Mouse (Mus musculus): Measurements from ENCODE around the gene Fez1. TPM values are rescaled to one million over a fixed set of nuclear protein-coding genes. Genes with fewer than 3 reads are reported as not detected.

The Fez1 gene
- total RNA-seq, 1 experiment, result 5.0 TPM

- in situ Hi-C loops (cut with MboI; ENCODE audit: low sequenced_read_pairs in 2 of 2, unreplicated experiment in 2 of 2), result no loop called here
Measured at GRCm38 (mm10) chr9:36833914-36834313, 12.2 kb downstream of the Fez1 start.

GRCm38 (mm10) chr9:36846346-36846745 lies 24.7 kb downstream of the Fez1 start:
- H3K9me3 ChIP-seq (ENCODE audit: control insufficient read depth, insufficient read depth, low read depth, low read length), result no peaks in the 10 kb centered on the region
- no peak overlapping the region for H3K27ac ChIP-seq (ENCODE audit: insufficient read depth, low read depth, low read length, poor library complexity, severe bottlenecking)
- no peak for DNase-seq (ENCODE audit: low read depth, low spot score)
- no peaks in the 10 kb centered on the region for H3K36me3 ChIP-seq (ENCODE audit: control insufficient read depth, insufficient read depth, low read length, poor library complexity, severe bottlenecking)
- in situ Hi-C loops (cut with MboI; ENCODE audit: low sequenced_read_pairs in 2 of 2, unreplicated experiment in 2 of 2), result no loop called here
- H3K9ac ChIP-seq (ENCODE audit: insufficient read depth, low read depth, low read length, poor library complexity, severe bottlenecking), result no peak overlapping the region
- no peaks in the 10 kb centered on the region for H3K4me1 ChIP-seq (ENCODE audit: control insufficient read depth in 2 of 2, insufficient read depth in 2 of 2, low read length in 2 of 2, poor library complexity in 1 of 2)
- H3K4me3 ChIP-seq (ENCODE audit: insufficient read depth in 1 of 2, low read depth in 1 of 2, low read length in 2 of 2, poor library complexity in 1 of 2, severe bottlenecking in 1 of 2), result no peak overlapping the region
- TF ChIP-seq ZC3H11A (IDR thresholded peaks at IDR 0.05; ENCODE audit: borderline replicate concordance, low read depth, low read length) (no peak), CHD2 (IDR thresholded peaks at IDR 0.05; ENCODE audit: low read depth, low read length) (no peak), MAFK (IDR thresholded peaks at IDR 0.05; ENCODE audit: insufficient read depth, low read depth, low read length) (no peak), ZNF384 (IDR thresholded peaks at IDR 0.05; ENCODE audit: low read depth, low read length) (no peak), HCFC1 (IDR thresholded peaks at IDR 0.05; ENCODE audit: borderline replicate concordance, insufficient read depth, low read length) (no peak)

More at GRCm38 (mm10) chr9:36833914-36834313, 12.2 kb downstream of the Fez1 start:
- Histone ChIP-seq H3K36me3 (ENCODE audit: control insufficient read depth, insufficient read depth, low read length, poor library complexity, severe bottlenecking) (no peaks in the 10 kb centered on the region), H3K9me3 (ENCODE audit: control insufficient read depth, insufficient read depth, low read depth, low read length) (no peaks in the 10 kb centered on the region), H3K9ac (ENCODE audit: insufficient read depth, low read depth, low read length, poor library complexity, severe bottlenecking) (no peak overlapping the region), H3K4me1 (ENCODE audit: control insufficient read depth in 2 of 2, insufficient read depth in 2 of 2, low read length in 2 of 2, poor library complexity in 1 of 2) (peaks cover 0 to 5% of the 10 kb centered on the region in 2 experiments; a peak in 2 of 4 replicates), H3K27ac (ENCODE audit: insufficient read depth, low read depth, low read length, poor library complexity, severe bottlenecking) (no peak overlapping the region), H3K4me3 (ENCODE audit: insufficient read depth in 1 of 2, low read depth in 1 of 2, low read length in 2 of 2, poor library complexity in 1 of 2, severe bottlenecking in 1 of 2) (no peak overlapping the region)
- no peak for DNase-seq (ENCODE audit: low read depth, low spot score)
- no peak for TF ChIP-seq ZNF384 (IDR thresholded peaks at IDR 0.05; ENCODE audit: low read depth, low read length)
- no peak for TF ChIP-seq HCFC1 (IDR thresholded peaks at IDR 0.05; ENCODE audit: borderline replicate concordance, insufficient read depth, low read length)
- TF ChIP-seq CHD2 (IDR thresholded peaks at IDR 0.05; ENCODE audit: low read depth, low read length), result no peak
- no peak for TF ChIP-seq ZC3H11A (IDR thresholded peaks at IDR 0.05; ENCODE audit: borderline replicate concordance, low read depth, low read length)
- TF ChIP-seq MAFK (IDR thresholded peaks at IDR 0.05; ENCODE audit: insufficient read depth, low read depth, low read length), result no peak

DNA sequence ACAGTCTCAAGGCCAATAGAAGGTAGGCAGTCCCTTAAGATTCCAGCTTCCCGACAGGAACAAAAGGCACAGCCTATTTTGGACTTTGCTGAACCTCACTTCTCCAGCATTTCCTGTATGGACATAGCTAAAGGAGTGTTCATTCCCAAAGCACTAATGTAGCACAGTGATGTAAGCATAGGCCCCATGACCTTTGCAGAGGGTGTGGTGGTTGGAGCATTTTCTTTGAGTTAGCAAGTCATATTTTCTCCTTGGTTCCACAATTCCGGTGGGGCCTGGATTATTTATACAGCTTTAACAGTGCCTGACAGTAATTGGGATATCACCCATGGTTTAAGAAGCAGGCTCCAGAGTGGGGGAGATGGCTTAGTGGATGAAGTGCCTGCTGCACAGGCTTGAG lies 27.0 kb downstream of the Fez1 start:
- Histone ChIP-seq H3K9ac (ENCODE audit: insufficient read depth, low read depth, low read length, poor library complexity, severe bottlenecking) (no peak overlapping the region), H3K4me1 (ENCODE audit: control insufficient read depth in 2 of 2, insufficient read depth in 2 of 2, low read length in 2 of 2, poor library complexity in 1 of 2) (no peaks in the 10 kb centered on the region), H3K4me3 (ENCODE audit: insufficient read depth in 1 of 2, low read depth in 1 of 2, low read length in 2 of 2, poor library complexity in 1 of 2, severe bottlenecking in 1 of 2) (no peak overlapping the region), H3K9me3 (ENCODE audit: control insufficient read depth, insufficient read depth, low read depth, low read length) (no peaks in the 10 kb centered on the region), H3K27ac (ENCODE audit: insufficient read depth, low read depth, low read length, poor library complexity, severe bottlenecking) (no peak overlapping the region), H3K36me3 (ENCODE audit: control insufficient read depth, insufficient read depth, low read length, poor library complexity, severe bottlenecking) (no peaks in the 10 kb centered on the region)
- DNase-seq (ENCODE audit: low read depth, low spot score), result no peak
- in situ Hi-C loops (cut with MboI; ENCODE audit: low sequenced_read_pairs in 2 of 2, unreplicated experiment in 2 of 2), result no loop called here
- TF ChIP-seq MAFK (IDR thresholded peaks at IDR 0.05; ENCODE audit: insufficient read depth, low read depth, low read length) (no peak), CHD2 (IDR thresholded peaks at IDR 0.05; ENCODE audit: low read depth, low read length) (no peak), ZC3H11A (IDR thresholded peaks at IDR 0.05; ENCODE audit: borderline replicate concordance, low read depth, low read length) (no peak), HCFC1 (IDR thresholded peaks at IDR 0.05; ENCODE audit: borderline replicate concordance, insufficient read depth, low read length) (no peak), ZNF384 (IDR thresholded peaks at IDR 0.05; ENCODE audit: low read depth, low read length) (no peak)

DNA sequence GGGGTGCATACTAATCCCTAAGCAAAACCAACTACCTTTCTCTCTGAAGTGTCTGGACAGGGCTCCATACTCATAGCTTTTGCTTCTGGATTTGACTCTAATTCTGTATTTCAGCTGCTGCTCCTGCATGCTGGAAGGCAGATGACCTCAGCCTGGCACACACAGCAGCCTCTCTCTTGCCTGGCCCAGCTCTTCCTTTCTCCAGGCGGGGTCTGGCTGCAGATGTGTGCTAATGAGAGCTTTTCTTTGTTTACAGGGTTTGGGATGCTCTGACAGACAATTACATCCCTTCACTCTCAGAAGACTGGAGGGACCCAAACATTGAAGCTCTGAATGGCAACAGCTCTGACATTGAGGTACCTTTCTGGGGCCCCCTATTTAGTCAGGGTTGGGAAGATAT lies 28.4 kb downstream of the Fez1 start:
- H3K36me3 ChIP-seq (ENCODE audit: control insufficient read depth, insufficient read depth, low read length, poor library complexity, severe bottlenecking), result no peaks in the 10 kb centered on the region
- H3K9ac ChIP-seq (ENCODE audit: insufficient read depth, low read depth, low read length, poor library complexity, severe bottlenecking), result no peak overlapping the region
- no peak for DNase-seq (ENCODE audit: low read depth, low spot score)
- in situ Hi-C loops (cut with MboI; ENCODE audit: low sequenced_read_pairs in 2 of 2, unreplicated experiment in 2 of 2), result no loop called here
- no peaks in the 10 kb centered on the region for H3K9me3 ChIP-seq (ENCODE audit: control insufficient read depth, insufficient read depth, low read depth, low read length)
- no peak overlapping the region for H3K4me3 ChIP-seq (ENCODE audit: insufficient read depth in 1 of 2, low read depth in 1 of 2, low read length in 2 of 2, poor library complexity in 1 of 2, severe bottlenecking in 1 of 2)
- H3K4me1 ChIP-seq (ENCODE audit: control insufficient read depth in 2 of 2, insufficient read depth in 2 of 2, low read length in 2 of 2, poor library complexity in 1 of 2), result no peaks in the 10 kb centered on the region
- no peak for TF ChIP-seq CHD2 (IDR thresholded peaks at IDR 0.05; ENCODE audit: low read depth, low read length)
- no peak for TF ChIP-seq ZC3H11A (IDR thresholded peaks at IDR 0.05; ENCODE audit: borderline replicate concordance, low read depth, low read length)
- no peak for TF ChIP-seq ZNF384 (IDR thresholded peaks at IDR 0.05; ENCODE audit: low read depth, low read length)
- TF ChIP-seq MAFK (IDR thresholded peaks at IDR 0.05; ENCODE audit: insufficient read depth, low read depth, low read length), result no peak
- TF ChIP-seq HCFC1 (IDR thresholded peaks at IDR 0.05; ENCODE audit: borderline replicate concordance, insufficient read depth, low read length), result no peak
- no peak overlapping the region for H3K27ac ChIP-seq (ENCODE audit: insufficient read depth, low read depth, low read length, poor library complexity, severe bottlenecking)

DNA sequence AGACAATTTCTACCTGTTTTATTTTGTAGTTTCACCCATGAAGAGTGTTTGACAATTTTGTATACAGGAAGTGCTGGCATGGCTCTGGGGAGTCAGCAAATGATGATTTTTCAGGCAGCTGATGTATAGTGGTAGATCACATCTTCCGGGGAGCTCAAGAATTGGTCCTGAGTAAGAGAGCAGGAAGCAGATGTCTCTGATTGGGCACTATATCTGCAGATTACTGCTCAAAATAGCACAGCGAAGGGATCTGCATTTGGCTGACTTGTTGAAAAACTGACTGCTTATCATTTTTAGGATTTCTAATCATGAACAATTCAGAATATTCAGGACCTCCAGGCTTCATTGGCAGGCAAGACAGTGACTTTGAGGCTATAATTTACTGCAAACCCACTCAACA lies 30.5 kb downstream of the Fez1 start:
- TF ChIP-seq ZNF384 (IDR thresholded peaks at IDR 0.05; ENCODE audit: low read depth, low read length) (no peak), CHD2 (IDR thresholded peaks at IDR 0.05; ENCODE audit: low read depth, low read length) (no peak), ZC3H11A (IDR thresholded peaks at IDR 0.05; ENCODE audit: borderline replicate concordance, low read depth, low read length) (no peak), MAFK (IDR thresholded peaks at IDR 0.05; ENCODE audit: insufficient read depth, low read depth, low read length) (no peak), HCFC1 (IDR thresholded peaks at IDR 0.05; ENCODE audit: borderline replicate concordance, insufficient read depth, low read length) (no peak)
- H3K4me1 ChIP-seq (ENCODE audit: control insufficient read depth in 2 of 2, insufficient read depth in 2 of 2, low read length in 2 of 2, poor library complexity in 1 of 2), result peaks cover 0 to 1% of the 10 kb centered on the region in 2 experiments; a peak in 1 of 4 replicates
- in situ Hi-C loops (cut with MboI; ENCODE audit: low sequenced_read_pairs in 2 of 2, unreplicated experiment in 2 of 2), result no loop called here
- no peaks in the 10 kb centered on the region for H3K9me3 ChIP-seq (ENCODE audit: control insufficient read depth, insufficient read depth, low read depth, low read length)
- H3K36me3 ChIP-seq (ENCODE audit: control insufficient read depth, insufficient read depth, low read length, poor library complexity, severe bottlenecking), result no peaks in the 10 kb centered on the region
- no peak overlapping the region for H3K27ac ChIP-seq (ENCODE audit: insufficient read depth, low read depth, low read length, poor library complexity, severe bottlenecking)
- no peak for DNase-seq (ENCODE audit: low read depth, low spot score)
- no peak overlapping the region for H3K4me3 ChIP-seq (ENCODE audit: insufficient read depth in 1 of 2, low read depth in 1 of 2, low read length in 2 of 2, poor library complexity in 1 of 2, severe bottlenecking in 1 of 2)
- H3K9ac ChIP-seq (ENCODE audit: insufficient read depth, low read depth, low read length, poor library complexity, severe bottlenecking), result no peak overlapping the region
